Mouse (Mus musculus) neural tube, embryonic 13.5 days (tissue): ENCODE data around the gene Myh1. TPM values are rescaled to one million over a fixed set of nuclear protein-coding genes. Genes with fewer than 3 reads are reported as not detected.

Experiments
- ATAC-seq: fragments of 200-750 bp; cut with Nextera tagmentation; 2 replicates; pipeline ENCODE4 v1.8.0; 2017; ENCODE audit warnings: low read depth, mild to moderate bottlenecking, moderate TSS enrichment, moderate library complexity
- H3K27ac ChIP-seq: fragments of 300-500 bp; sonication (generic); replicated peaks from 2 replicates; pipeline ENCODE4 v1.5.1; 2015; ENCODE audit warnings: moderate library complexity, mild to moderate bottlenecking, inconsistent platforms
- H3K27me3 ChIP-seq: fragments of 300-500 bp; sonication (generic); 2 replicates; pipeline ENCODE4 v1.6.1; 2015; ENCODE audit warnings: mild to moderate bottlenecking, inconsistent platforms
- H3K36me3 ChIP-seq: fragments of 300-500 bp; sonication (generic); 2 replicates; pipeline ENCODE4 v1.6.1; 2015; ENCODE audit warnings: mild to moderate bottlenecking, inconsistent platforms
- H3K4me1 ChIP-seq: fragments of 300-500 bp; sonication (generic); replicated peaks from 2 replicates; pipeline ENCODE4 v1.6.1; 2015; ENCODE audit warnings: inconsistent platforms
- H3K4me2 ChIP-seq: fragments of 300-500 bp; sonication (generic); 2 replicates; pipeline ENCODE4 v1.6.1; 2015; ENCODE audit warnings: inconsistent platforms, mild to moderate bottlenecking, moderate library complexity
- H3K4me3 ChIP-seq: fragments of 300-500 bp; sonication (generic); 2 replicates; pipeline ENCODE4 v1.5.1; 2015; ENCODE audit warnings: mild to moderate bottlenecking, inconsistent platforms
- H3K9ac ChIP-seq: fragments of 300-500 bp; sonication (generic); 2 replicates; pipeline ENCODE4 v1.6.1; 2015; ENCODE audit warnings: moderate library complexity, mild to moderate bottlenecking, inconsistent platforms
- H3K9me3 ChIP-seq: fragments of 300-500 bp; sonication (generic); 2 replicates; pipeline ENCODE4 v1.6.1; 2016; ENCODE audit warnings: inconsistent platforms
- WGBS: fragments of 180-500 bp; shearing (Covaris S2); methylation state at CpG from one replicate; pipeline ENCODE4 v1.1.7; 2015; 5-methylcytosine and 5-hydroxymethylcytosine counted together
- polyA plus RNA-seq: library from polyadenylated mRNA; unstranded; fragments of >200 nt; fragmentation: Nextera tagmentation; extraction: Ambion mirVana; gene quantifications from 2 replicates; pipeline ENCODE4 v1.2.1, GENCODE M21; 2015

Gene Myh1
- polyA plus RNA-seq, 1 experiment from 2014 or later = 0.10 TPM

GRCm38 (mm10) chr11:67237481-67238079, 37.7 kb downstream of the Myh1 start, which contains the start of gene Myh4:
Gene Myh4 (plus strand): TSS chr11:67238029.
- H3K4me1 ChIP-seq = no peaks in the 10 kb centered on the region
- H3K9ac ChIP-seq = no peak within 1 kb of the TSS
- H3K4me3 ChIP-seq = no peak within 1 kb of the TSS
- H3K27ac ChIP-seq = no peak within 1 kb of the TSS
- H3K9me3 ChIP-seq = no peaks in the 10 kb centered on the region
- 74% methylated on average over 5 of the region's 5 CpGs for WGBS
- no peaks in the 10 kb centered on the region for H3K27me3 ChIP-seq
- H3K4me2 ChIP-seq = no peak within 1 kb of the TSS
- no peak for ATAC-seq
- no peaks in the 10 kb centered on the region for H3K36me3 ChIP-seq

- no peaks in the 10 kb centered on the region for H3K9me3 ChIP-seq
- 77% methylated on average over 6 of the region's 6 CpGs for WGBS
Observed at GRCm38 (mm10) chr11:67241051-67241450, 41.2 kb downstream of the Myh1 start.

GRCm38 (mm10) chr11:67253691-67254090, 53.8 kb downstream of the Myh1 start:
- Histone ChIP-seq H3K27me3 (no peaks in the 10 kb centered on the region), H3K9ac (no peak overlapping the region), H3K4me2 (no peak overlapping the region), H3K4me3 (no peak overlapping the region), H3K9me3 (no peaks in the 10 kb centered on the region), H3K36me3 (no peaks in the 10 kb centered on the region), H3K27ac (no peak overlapping the region), H3K4me1 (no peaks in the 10 kb centered on the region)
- ATAC-seq = no peak
- 92% methylated on average over 4 of the region's 4 CpGs for WGBS

More at GRCm38 (mm10) chr11:67241051-67241450, 41.2 kb downstream of the Myh1 start:
- no peak for ATAC-seq
- no peaks in the 10 kb centered on the region for H3K36me3 ChIP-seq
- H3K27me3 ChIP-seq = no peaks in the 10 kb centered on the region
- no peaks in the 10 kb centered on the region for H3K4me1 ChIP-seq
- no peak overlapping the region for H3K4me3 ChIP-seq
- H3K9ac ChIP-seq = no peak overlapping the region
- no peak overlapping the region for H3K4me2 ChIP-seq
- H3K27ac ChIP-seq = no peak overlapping the region

GRCm38 (mm10) chr11:67257048-67257447, 57.2 kb downstream of the Myh1 start:
- no peaks in the 10 kb centered on the region for H3K27me3 ChIP-seq
- H3K4me3 ChIP-seq = no peak overlapping the region
- no peaks in the 10 kb centered on the region for H3K36me3 ChIP-seq
- 92% methylated on average over 7 of the region's 7 CpGs for WGBS
- H3K9ac ChIP-seq = no peak overlapping the region
- ATAC-seq = no peak
- H3K27ac ChIP-seq = no peak overlapping the region
- no peaks in the 10 kb centered on the region for H3K9me3 ChIP-seq
- H3K4me1 ChIP-seq = no peaks in the 10 kb centered on the region
- H3K4me2 ChIP-seq = no peak overlapping the region

GRCm38 (mm10) chr11:67260956-67261355, 61.1 kb downstream of the Myh1 start:
- Histone ChIP-seq H3K27me3 (no peaks in the 10 kb centered on the region), H3K4me2 (no peak overlapping the region), H3K9me3 (no peaks in the 10 kb centered on the region), H3K36me3 (no peaks in the 10 kb centered on the region), H3K27ac (no peak overlapping the region), H3K4me1 (no peaks in the 10 kb centered on the region), H3K9ac (no peak overlapping the region), H3K4me3 (no peak overlapping the region)
- WGBS = 80% methylated on average over 6 of the region's 6 CpGs
- no peak for ATAC-seq

Other genes starting within 250 kb of the Myh1 start
- not detected in 2 replicates for gene Tmem238l, start 243.4 kb upstream of the Myh1 start, polyA plus RNA-seq
- gene Tmem220, start 174.9 kb upstream of the Myh1 start, polyA plus RNA-seq = 0.87 and 0.98 TPM in 2 replicates
- 38.0 and 41.3 TPM in 2 replicates for gene Adprm, start 147.5 kb upstream of the Myh1 start, polyA plus RNA-seq
- gene Sco1, start 147.4 kb upstream of the Myh1 start, polyA plus RNA-seq = 14.2 and 15.4 TPM in 2 replicates
- gene Myh3, start 121.8 kb upstream of the Myh1 start, polyA plus RNA-seq = 3.7 and 11.5 TPM in 2 replicates
- gene Myh2, start 29.0 kb upstream of the Myh1 start, polyA plus RNA-seq = 0.08 TPM in 1 of 2 replicates, not detected in the other
- gene Myh4, start 38.0 kb downstream of the Myh1 start, polyA plus RNA-seq = not detected in 2 replicates
- 0.71 and 2.3 TPM in 2 replicates for gene Myh8, start 77.1 kb downstream of the Myh1 start, polyA plus RNA-seq
- 0.50 TPM in 1 of 2 replicates, not detected in the other for gene Myh13, start 121.6 kb downstream of the Myh1 start, polyA plus RNA-seq